Mouse (Mus musculus) MEL (cell line): ENCODE results near the gene Epb41l2. TPM values are rescaled to one million over a fixed set of nuclear protein-coding genes. Genes with fewer than 3 reads are reported as not detected.

Source experiments
- DNase-seq: peaks from one replicate; pipeline ENCODE4 v3.0.0; 2011; ENCODE audit warnings: low read depth, low spot score
- H3K27ac ChIP-seq: 2 replicates; pipeline ENCODE4 v1.5.1; 2012; ENCODE audit warnings: low read depth, mild to moderate bottlenecking, control low read depth, low read length, moderate library complexity; ENCODE audit not compliant: control insufficient read depth
- H3K27me3 ChIP-seq, 2 experiments: fragments of 150-350 bp in 1 of 2; sonication (generic) in 1 of 2; 2 replicates each; pipeline ENCODE4 v1.6.1; 2012; ENCODE audit warnings: low read length in 2 of 2, mild to moderate bottlenecking in 2 of 2, improper control_type of control experiment in 1 of 2, moderate library complexity in 1 of 2; ENCODE audit not compliant: insufficient read depth in 2 of 2, control insufficient read depth in 1 of 2
- H3K36me3 ChIP-seq, 2 experiments: 2 replicates each; pipeline ENCODE4 v1.6.1; 2012 to 2014; ENCODE audit warnings: low read length in 2 of 2, improper control_type of control experiment in 1 of 2, inconsistent platforms in 1 of 2, mild to moderate bottlenecking in 1 of 2; ENCODE audit not compliant: insufficient read depth in 2 of 2, control insufficient read depth in 1 of 2
- H3K4me1 ChIP-seq, 2 experiments: fragments of 150-350 bp in 1 of 2; sonication (generic) in 1 of 2; 2 replicates each; pipeline ENCODE4 v1.6.1; 2012; ENCODE audit warnings: low read length in 2 of 2, improper control_type of control experiment in 1 of 2, mild to moderate bottlenecking in 1 of 2; ENCODE audit not compliant: insufficient read depth in 2 of 2, control insufficient read depth in 1 of 2
- H3K4me3 ChIP-seq, 2 experiments: fragments of 150-350 bp in 1 of 2; sonication (generic) in 1 of 2; 2 replicates each; pipeline ENCODE4 v1.5.1; 2012; ENCODE audit warnings: low read depth in 2 of 2, low read length in 2 of 2, mild to moderate bottlenecking in 2 of 2, moderate library complexity in 2 of 2, control low read depth in 1 of 2, improper control_type of control experiment in 1 of 2; ENCODE audit not compliant: control insufficient read depth in 1 of 2, insufficient read depth in 1 of 2
- H3K79me2 ChIP-seq: 2 replicates; pipeline ENCODE4 v1.6.1; 2012; ENCODE audit warnings: mild to moderate bottlenecking, low read length, moderate library complexity; ENCODE audit not compliant: control insufficient read depth, poor library complexity, insufficient read depth
- H3K9ac ChIP-seq: 2 replicates; pipeline ENCODE4 v1.6.1; 2012; ENCODE audit warnings: low read depth, mild to moderate bottlenecking, control low read depth, low read length, moderate library complexity; ENCODE audit not compliant: control insufficient read depth, poor library complexity, severe bottlenecking
- H3K9me3 ChIP-seq: fragments of 150-350 bp; sonication (generic); replicated peaks from 2 replicates; pipeline ENCODE4 v1.6.1; 2012; ENCODE audit warnings: mild to moderate bottlenecking, low read length, improper control_type of control experiment, moderate library complexity; ENCODE audit not compliant: insufficient read depth
- CHD1 ChIP-seq: IDR thresholded peaks from 2 replicates; pipeline ENCODE4 v1.6.1; 2012; ENCODE audit warnings: low read depth, mild to moderate bottlenecking, inconsistent platforms, low read length, improper control_type of control experiment
- CHD2 ChIP-seq: IDR thresholded peaks from 2 replicates; pipeline ENCODE4 v1.6.1; 2011; ENCODE audit warnings: low read length, improper control_type of control experiment
- E2F4 ChIP-seq: IDR thresholded peaks from 2 replicates; pipeline ENCODE4 v1.6.1; 2011; ENCODE audit warnings: low read depth, low read length, improper control_type of control experiment, borderline replicate concordance
- EP300 ChIP-seq, 2 experiments: IDR thresholded peaks; 2 replicates each; pipeline ENCODE4 v1.6.1; 2011; ENCODE audit warnings: improper control_type of control experiment in 2 of 2, low read length in 2 of 2, low read depth in 1 of 2, mild to moderate bottlenecking in 1 of 2
- MAX ChIP-seq: IDR thresholded peaks from 2 replicates; pipeline ENCODE4 v1.6.1; 2011; ENCODE audit warnings: low read length, improper control_type of control experiment
- MXI1 ChIP-seq: IDR thresholded peaks from 2 replicates; pipeline ENCODE4 v1.6.1; 2011; ENCODE audit warnings: mild to moderate bottlenecking, low read depth, low read length, improper control_type of control experiment
- MYB ChIP-seq: IDR thresholded peaks from 2 replicates; pipeline ENCODE4 v1.6.1; 2011; ENCODE audit warnings: mild to moderate bottlenecking, low read depth, low read length, improper control_type of control experiment
- NRF1 ChIP-seq: IDR thresholded peaks from 2 replicates; pipeline ENCODE4 v1.6.1; 2014; ENCODE audit warnings: low read depth, mild to moderate bottlenecking, inconsistent platforms, low read length, improper control_type of control experiment, moderate library complexity; ENCODE audit not compliant: poor library complexity, insufficient read depth, severe bottlenecking
- POLR2AphosphoS2 ChIP-seq: IDR thresholded peaks from 2 replicates; pipeline ENCODE4 v1.6.1; 2011; ENCODE audit warnings: low read length, improper control_type of control experiment
- POLR2AphosphoS5 ChIP-seq: IDR thresholded peaks from 2 replicates; pipeline ENCODE4 v1.6.1; 2012; ENCODE audit warnings: low read depth, borderline replicate concordance, mild to moderate bottlenecking, inconsistent platforms, low read length, moderate library complexity, mixed read lengths
- SIN3A ChIP-seq: IDR thresholded peaks from 2 replicates; pipeline ENCODE4 v1.6.1; 2012; ENCODE audit warnings: low read length, improper control_type of control experiment, inconsistent platforms
- TBP ChIP-seq: IDR thresholded peaks from 2 replicates; pipeline ENCODE4 v1.8.0; 2011; ENCODE audit warnings: low read depth, low read length, improper control_type of control experiment
- TCF12 ChIP-seq: IDR thresholded peaks from 2 replicates; pipeline ENCODE4 v1.6.1; 2014; ENCODE audit warnings: low read depth, mild to moderate bottlenecking, inconsistent platforms, low read length, improper control_type of control experiment, moderate library complexity
- USF1 ChIP-seq: IDR thresholded peaks from 2 replicates; pipeline ENCODE4 v1.6.1; 2014; ENCODE audit warnings: low read depth, mild to moderate bottlenecking, inconsistent platforms, low read length, improper control_type of control experiment, moderate library complexity
- USF2 ChIP-seq, 2 experiments: IDR thresholded peaks; 2 replicates each; pipeline ENCODE4 v1.6.1; 2011 to 2012; ENCODE audit warnings: improper control_type of control experiment in 2 of 2, low read length in 2 of 2, borderline replicate concordance in 1 of 2, inconsistent platforms in 1 of 2, low read depth in 1 of 2, mild to moderate bottlenecking in 1 of 2; ENCODE audit not compliant: insufficient read depth in 1 of 2
- polyA plus RNA-seq, 2 experiments: library from polyadenylated mRNA; stranded (reverse) in 1 of 2; unstranded in 1 of 2; fragments of >175 nt in 1 of 2; fragments of >200 nt in 1 of 2; gene quantifications; 2 replicates each; pipeline versions ENCODE4 v1.2.1 to v1.2.4; 2012; ENCODE audit warnings: low replicate concordance in 2 of 2, low read depth in 1 of 2; ENCODE audit not compliant: insufficient read length in 2 of 2, insufficient read depth in 1 of 2, missing spikeins in 1 of 2
- total RNA-seq: library from RNA; depleted of rRNA; stranded (reverse); fragments of 300-350 nt; gene quantifications from 2 replicates; pipeline ENCODE4 v1.2.3, GENCODE M21; 2012

Epb41l2 gene
- total and polyA plus RNA-seq, 3 experiments = 4.7 to 23.7 TPM; not detected in 1

GRCm38 (mm10) chr10:25399016-25399415 is 39.4 kb downstream of the Epb41l2 start:
- Histone ChIP-seq H3K9me3 (no peaks in the 10 kb centered on the region), H3K27ac (no peak overlapping the region), H3K36me3 (peaks cover 0 to 5% of the 10 kb centered on the region in 2 experiments; a peak in 2 of 4 replicates), H3K4me1 (peaks cover 4 to 8% of the 10 kb centered on the region in 2 experiments; a peak in 3 of 4 replicates), H3K9ac (no peak overlapping the region)
- no peak for TF ChIP-seq POLR2AphosphoS2
- no peak for TF ChIP-seq NRF1
- no peak for TF ChIP-seq SIN3A
- no peak for TF ChIP-seq CHD1
- TF ChIP-seq CHD2 = no peak
- no peak for TF ChIP-seq TCF12
- no peak for TF ChIP-seq MXI1
- no peak for TF ChIP-seq EP300 (IDR thresholded peaks at IDR 0.05; ENCODE audit: low read depth in 1 of 2, low read length in 2 of 2)
- TF ChIP-seq, all 39 proteins: peak for 0
- no peak for DNase-seq
- Histone ChIP-seq H3K4me3 (no peak overlapping the region), H3K27me3 (no peaks in the 10 kb centered on the region), H3K79me2 (no peaks in the 10 kb centered on the region)

- Histone ChIP-seq H3K4me1 (peaks cover 4 to 8% of the 10 kb centered on the region in 2 experiments; a peak in 3 of 4 replicates), H3K9me3 (no peaks in the 10 kb centered on the region), H3K4me3 (no peak overlapping the region), H3K79me2 (no peaks in the 10 kb centered on the region), H3K27me3 (no peaks in the 10 kb centered on the region), H3K27ac (no peak overlapping the region), H3K36me3 (peaks cover 0 to 5% of the 10 kb centered on the region in 2 experiments; a peak in 2 of 4 replicates), H3K9ac (no peak overlapping the region)
- DNase-seq = no peak
- no peak for TF ChIP-seq USF1
- no peak for TF ChIP-seq MXI1
- no peak for TF ChIP-seq MAX
- no peak for TF ChIP-seq TBP
- no peak for TF ChIP-seq E2F4
- no peak for TF ChIP-seq USF2 (IDR thresholded peaks at IDR 0.05; ENCODE audit: borderline replicate concordance in 1 of 2, insufficient read depth in 1 of 2, low read depth in 1 of 2, low read length in 2 of 2)
- no peak for TF ChIP-seq POLR2AphosphoS5
- no peak for TF ChIP-seq POLR2AphosphoS2
- no peak for TF ChIP-seq MYB
Measured at GRCm38 (mm10) chr10:25400076-25400475, 40.5 kb downstream of the Epb41l2 start.
